Mouse (Mus musculus) cortical plate, adult 2 months (tissue): ENCODE results near the gene Adat3.
A peak's percentile ranks its signal among the peaks of the same experiment; 100 is the strongest.

Experiments
- CTCF ChIP-seq: fragments of 200-500 bp; IDR thresholded peaks from 2 replicates; pipeline ENCODE4 v1.5.1; 2011; ENCODE audit warnings: mild to moderate bottlenecking, control low read depth, low read length; ENCODE audit not compliant: insufficient read depth; ENCODE audit errors: extremely low read depth
- POLR2A ChIP-seq: fragments of 200-500 bp; IDR thresholded peaks from 2 replicates; pipeline ENCODE4 v1.6.1; 2011; ENCODE audit warnings: mild to moderate bottlenecking, low read length, control low read depth; ENCODE audit not compliant: insufficient read depth; ENCODE audit errors: extremely low read depth

GRCm38 (mm10) chr10:80578911-80579310, 23.8 kb upstream of the Adat3 start:
- TF ChIP-seq CTCF, result peak; percentile 50
- no peak for TF ChIP-seq POLR2A
